Mouse (Mus musculus): ENCODE results near the gene Rtp3.
A peak's percentile ranks its signal among the peaks of the same experiment; 100 is the strongest.

Gene Rtp3

DNA sequence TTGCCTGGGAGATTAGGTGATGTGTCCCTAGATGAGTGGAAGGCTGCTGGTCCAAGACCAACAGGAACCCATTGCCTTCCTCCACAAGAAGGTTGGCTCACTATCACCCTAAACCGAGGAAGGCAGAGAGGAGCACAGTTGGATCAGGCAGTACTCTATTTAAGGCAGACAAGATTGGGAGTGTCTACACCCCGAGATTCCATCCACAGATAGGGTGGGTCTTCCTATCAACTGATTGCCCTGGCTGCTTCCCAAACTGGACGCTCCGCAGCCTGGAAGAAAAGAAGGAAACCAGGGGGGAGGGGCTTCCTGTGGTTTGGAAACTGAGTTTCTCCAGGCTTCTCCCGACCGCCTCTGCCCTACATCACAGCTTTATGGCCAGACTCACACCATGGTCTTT is at the start of gene Rtp3:
Rtp3 (minus strand) TSS at position 380 of the 400 bp plus-strand sequence.
- DNase-seq (ENCODE audit: extremely low read depth, low read depth) = no peak

DNA sequence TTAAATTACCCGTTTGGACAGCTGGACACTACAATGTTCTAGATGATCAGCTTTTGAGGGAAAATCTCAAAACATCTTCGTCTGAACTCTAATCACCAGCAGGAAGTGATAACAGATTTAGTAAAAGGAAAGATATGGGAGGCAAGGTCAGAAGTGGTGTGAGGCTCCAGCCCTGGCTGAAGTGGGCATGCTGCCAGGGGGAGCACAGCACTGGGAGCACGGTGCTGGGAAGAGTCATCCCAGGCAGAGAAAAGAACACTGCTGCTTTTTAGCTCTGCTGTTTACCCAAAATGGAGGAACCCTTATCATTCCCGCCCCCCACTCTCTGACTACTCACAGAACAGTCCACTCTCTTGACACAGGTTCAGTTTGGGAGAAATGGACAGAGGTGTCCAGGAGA is 49.6 kb upstream of the Rtp3 start:
- no peak for DNase-seq (ENCODE audit: extremely low read depth, low read depth)

DNA sequence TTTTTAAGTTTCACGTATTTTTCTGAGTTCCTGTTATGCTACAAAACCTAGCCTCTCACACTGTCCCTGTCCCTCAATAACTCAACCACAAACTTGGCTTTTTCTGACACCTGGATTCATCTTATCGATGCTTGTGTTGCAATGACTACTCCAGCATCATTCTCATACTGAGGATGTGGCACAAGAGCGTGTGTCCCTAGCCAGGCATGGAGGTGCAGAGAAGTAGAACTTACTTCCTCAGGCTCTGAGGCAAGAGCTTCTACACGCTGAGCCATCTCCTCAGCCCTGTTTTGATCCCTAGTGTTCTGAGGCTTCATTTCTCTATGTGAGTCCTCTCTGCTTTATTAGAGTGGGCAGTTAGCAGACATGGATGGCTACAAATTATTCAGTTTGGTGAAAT is 43.3 kb upstream of the Rtp3 start:
- no peak for DNase-seq (ENCODE audit: extremely low read depth, low read depth)

DNA sequence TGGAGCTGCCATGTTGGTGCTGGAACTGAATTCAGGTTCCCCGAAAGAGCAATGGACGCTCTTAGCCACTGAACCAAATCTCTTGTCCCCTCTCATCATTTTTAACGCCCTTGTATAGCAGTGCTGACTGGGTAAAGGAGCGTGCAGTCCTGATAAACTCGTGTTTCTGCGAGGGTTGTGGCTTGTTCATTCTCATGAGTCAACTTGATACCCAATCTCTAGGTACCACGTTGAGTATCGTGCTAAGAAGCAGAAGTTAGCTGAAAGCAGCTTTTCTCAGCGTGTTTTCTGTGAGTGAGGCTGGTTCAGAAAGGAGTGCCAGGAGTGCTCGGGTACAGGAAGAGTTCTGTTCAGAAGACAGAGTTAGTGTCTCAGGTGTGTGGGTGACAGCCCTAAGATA is 36.4 kb upstream of the Rtp3 start:
- DNase-seq (ENCODE audit: extremely low read depth, low read depth) = peak; percentile 85

DNA sequence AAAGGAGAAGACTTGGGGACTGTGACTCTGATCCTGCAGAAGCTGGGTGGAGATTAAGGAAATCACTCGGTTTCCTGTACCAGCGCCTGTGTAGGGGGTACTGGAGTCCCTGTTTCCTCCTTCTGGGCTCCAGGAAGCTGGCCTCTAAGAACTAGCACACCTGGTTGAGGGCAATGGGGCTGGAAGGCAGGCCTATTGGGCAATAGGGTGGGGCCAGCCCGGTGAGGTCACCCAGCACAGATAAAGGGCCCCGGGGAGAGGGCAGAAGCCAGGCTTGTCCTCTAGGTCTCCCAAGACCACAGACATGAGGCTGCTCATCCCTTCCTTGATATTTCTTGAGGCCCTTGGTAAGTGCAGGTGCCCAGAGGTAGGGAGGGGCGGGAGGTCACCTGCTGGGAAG is 28.6 kb upstream of the Rtp3 start, which contains the start of gene Ltf:
Ltf (plus strand) TSS at position 250 of the 400 bp plus-strand sequence.
- DNase-seq (ENCODE audit: extremely low read depth, low read depth) = no peak

DNA sequence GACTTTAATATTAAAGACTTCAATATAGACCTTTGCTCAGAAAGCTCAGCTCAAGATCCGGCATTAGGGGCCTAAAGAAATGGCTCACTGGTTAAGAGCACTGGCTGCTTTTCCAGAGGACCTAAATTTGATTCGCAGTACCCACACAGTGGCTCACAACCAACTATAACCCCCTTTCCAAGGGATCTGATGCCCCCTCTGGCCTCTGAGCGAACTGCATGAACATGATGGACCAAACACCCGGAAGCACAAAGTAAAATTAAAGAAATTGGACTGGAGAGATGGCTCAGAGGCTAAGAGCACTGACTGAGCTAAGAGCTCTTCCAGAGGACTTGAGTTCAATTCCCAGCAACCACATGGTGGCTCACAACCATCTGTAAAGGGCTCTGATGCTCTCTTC is 25.3 kb upstream of the Rtp3 start:
- no peak for DNase-seq (ENCODE audit: extremely low read depth, low read depth)

DNA sequence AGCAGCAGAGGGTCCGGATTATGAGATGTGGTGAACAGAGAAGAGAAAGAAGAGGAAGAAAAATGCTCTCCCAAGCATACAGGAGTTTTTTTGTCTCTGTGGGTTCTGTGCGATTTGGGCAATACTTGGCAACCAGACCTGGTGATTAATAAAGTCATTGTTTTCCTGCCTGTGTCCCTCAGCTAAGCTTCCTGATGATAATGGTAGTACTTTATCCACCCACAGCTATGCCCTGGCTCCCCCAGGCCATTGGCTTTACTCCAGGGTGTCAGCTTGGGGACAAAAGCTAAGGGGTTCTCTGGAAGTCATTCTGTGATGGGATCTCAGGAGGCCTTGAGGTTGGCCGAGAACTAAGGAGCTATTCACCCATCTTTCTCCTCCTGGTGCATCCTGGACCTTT is 21.7 kb upstream of the Rtp3 start:
- no peak for DNase-seq (ENCODE audit: extremely low read depth, low read depth)

DNA sequence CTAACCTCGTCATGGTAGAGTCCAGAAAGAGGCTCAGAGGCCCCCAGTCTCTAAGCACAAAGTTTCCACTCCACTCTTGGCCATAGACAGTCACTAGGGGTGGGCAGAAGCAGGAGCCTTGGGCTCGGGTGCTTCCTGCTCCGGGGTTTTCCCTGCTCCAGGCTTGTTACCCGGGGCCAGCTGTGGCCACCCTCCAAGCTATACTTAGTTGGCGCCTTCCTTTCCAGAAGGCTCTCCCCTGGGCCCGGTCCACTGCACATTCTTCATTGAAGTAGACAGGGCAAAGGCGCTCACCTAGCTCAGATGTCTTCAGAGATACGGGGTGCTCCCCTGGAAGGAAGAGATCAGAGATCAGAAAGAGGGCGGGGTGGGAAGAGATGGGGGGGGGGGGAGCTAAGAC is 21.2 kb upstream of the Rtp3 start:
- no peak for DNase-seq (ENCODE audit: extremely low read depth, low read depth)

DNA sequence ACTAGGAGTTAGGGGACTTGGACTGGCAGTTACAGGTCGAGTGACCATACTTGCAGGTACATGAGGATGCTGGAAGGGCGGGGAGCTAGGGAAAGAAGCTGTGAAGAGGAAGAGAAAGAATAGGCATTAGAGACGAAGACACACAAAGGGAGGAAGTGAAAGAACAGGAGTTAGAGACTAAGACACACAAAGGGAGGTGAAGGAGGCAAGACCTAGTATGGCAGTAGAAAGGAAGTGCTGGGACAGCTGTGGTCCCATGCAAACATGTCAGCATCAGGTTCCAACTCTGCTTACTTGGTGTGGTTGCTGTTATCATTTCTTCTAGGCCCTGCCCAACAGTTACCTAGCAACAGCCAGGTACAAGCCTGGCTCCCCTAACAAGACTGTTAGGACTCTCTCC is 19.4 kb upstream of the Rtp3 start:
- no peak for DNase-seq (ENCODE audit: extremely low read depth, low read depth)

DNA sequence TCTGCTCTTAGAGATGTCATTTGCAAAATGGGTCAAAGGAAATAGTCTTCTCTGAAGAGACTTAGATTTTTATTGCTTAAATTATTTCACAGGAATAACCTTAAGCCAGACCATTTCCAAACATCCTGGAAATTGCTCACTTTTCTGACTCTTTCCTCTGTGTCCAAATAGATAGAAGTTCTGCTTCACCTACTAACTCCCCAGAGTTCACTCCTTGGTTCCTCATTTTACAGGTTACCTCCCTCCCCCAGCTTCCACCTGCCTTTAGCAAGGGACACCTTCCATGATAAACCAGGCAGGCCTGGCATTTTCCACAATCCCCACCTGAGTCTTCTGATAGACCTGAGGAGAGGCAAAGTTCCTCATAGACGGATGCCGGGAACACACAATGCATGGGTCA is 16.2 kb upstream of the Rtp3 start:
- no peak for DNase-seq (ENCODE audit: extremely low read depth, low read depth)

DNA sequence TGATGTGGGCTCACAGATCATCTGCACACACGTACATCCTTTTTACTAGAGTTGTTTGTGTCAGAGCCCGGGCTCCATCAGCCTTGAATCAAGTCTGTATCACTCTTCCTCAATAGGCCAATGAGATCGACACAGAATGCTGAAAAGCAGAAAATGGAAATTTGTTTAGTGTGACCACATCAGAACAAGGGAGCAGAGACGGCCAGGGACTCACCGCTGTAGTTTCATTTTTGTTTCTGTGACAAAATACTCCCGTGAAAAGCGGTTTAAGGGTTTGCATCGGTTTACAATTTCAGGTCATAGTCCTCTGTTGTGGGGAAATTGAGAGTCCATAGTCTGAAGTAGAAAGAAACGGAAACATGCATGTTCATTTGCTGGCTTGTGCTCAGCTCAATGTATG is 12.9 kb upstream of the Rtp3 start:
- DNase-seq (ENCODE audit: extremely low read depth, low read depth) = no peak

DNA sequence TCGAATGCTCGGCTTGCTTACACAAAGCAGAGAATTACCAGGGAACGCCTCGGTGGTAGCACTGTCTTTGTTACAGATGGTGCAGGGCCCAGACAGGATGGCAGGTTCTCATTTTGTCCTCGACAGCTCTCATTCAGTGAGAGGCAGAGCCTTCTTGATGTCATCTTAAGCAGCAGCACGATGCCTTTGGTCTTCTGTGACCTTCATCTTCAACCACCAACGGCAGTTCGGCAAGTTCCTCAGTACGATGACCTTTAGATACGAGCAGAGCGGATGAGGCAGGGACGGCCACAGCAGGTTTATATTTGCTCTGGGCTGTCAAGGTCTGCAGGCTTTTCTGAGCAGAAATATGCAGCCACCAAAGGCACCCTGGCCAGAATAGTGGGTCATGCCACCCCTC is 11.2 kb upstream of the Rtp3 start:
- no peak for DNase-seq (ENCODE audit: extremely low read depth, low read depth)

DNA sequence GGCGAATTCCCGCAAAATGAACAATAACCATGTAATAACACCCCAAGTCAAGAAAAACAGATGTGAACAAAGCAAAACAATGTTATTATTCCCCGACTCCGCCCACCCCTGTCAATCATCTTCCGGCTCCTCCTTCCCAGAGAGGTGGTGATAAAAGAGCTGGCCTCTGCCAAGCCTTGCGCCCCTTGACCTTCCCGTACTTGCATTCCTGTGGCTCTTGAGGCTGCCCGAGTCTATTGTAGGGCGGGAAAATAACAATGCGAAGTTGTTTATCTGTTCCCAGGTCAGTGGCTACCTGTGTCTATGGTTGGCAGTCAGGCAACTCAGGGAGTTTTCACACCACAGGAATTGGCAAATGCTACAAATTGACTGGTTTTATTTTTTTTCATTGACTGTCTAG is 9.5 kb upstream of the Rtp3 start:
- DNase-seq (ENCODE audit: extremely low read depth, low read depth) = no peak

DNA sequence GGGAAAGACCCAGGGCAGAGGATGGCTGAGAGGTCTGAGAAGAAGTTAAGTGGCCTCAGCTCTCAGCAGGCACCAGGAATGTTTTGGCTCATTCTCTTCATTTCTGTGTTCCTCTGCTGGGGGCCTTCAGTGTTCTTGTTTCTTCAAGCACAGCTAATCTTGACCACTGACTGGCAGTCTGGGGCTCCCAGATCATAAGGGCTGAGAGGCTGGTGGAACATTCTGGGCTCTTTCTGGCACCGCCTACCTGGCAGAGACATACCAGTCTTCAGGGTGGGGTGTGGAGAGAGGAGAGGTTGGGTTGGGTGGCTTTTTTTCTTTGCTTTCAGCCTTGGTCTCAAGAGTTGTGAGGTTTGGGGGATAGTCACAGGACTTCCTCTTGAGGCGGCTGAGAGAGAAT is 8.7 kb upstream of the Rtp3 start:
- DNase-seq (ENCODE audit: extremely low read depth, low read depth) = no peak

DNA sequence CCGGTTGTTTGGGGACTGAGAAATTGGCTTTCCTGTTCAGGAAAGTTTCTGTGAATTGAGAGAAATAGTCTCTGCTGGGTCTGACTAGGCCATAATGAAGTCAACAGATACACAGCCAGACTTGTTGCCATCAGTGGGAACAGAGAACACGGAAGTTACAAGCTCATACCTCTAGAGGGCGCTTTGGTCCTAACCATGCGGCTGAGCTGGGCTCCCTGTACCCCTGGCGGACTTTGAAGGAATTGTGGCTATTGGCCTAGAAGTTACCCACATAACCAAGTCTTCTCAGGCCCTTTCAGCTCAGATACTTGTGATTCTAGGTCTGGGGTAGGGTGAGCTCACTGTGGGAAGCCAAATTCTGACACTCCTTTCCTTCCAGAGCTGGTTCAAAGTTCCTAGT is 6.9 kb upstream of the Rtp3 start:
- DNase-seq (ENCODE audit: extremely low read depth, low read depth) = peak; percentile 82

DNA sequence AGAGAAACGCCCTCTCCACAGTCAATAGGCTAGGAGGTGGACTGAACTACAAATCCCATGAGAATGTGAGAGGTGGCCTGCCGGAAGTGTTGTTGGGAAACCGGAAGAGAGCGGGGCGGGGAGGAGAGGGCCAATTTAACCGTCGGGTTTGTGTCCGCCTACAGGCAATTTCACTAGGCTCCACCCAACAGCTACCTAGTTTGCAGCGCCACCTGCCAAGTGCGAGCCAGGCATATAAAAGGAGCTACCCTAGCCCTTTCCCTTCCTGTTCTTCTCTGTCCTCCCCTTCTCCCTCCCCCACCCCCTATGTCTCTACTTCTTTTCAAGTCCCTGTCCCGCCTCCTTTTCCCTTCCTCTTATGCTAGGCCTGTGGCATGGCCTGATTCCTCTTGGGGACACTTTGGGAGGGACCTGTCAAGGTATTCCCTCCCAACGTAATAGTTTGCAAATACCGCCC is 4.4 kb upstream of the Rtp3 start:
- DNase-seq (ENCODE audit: extremely low read depth, low read depth) = peak; percentile 77

DNA sequence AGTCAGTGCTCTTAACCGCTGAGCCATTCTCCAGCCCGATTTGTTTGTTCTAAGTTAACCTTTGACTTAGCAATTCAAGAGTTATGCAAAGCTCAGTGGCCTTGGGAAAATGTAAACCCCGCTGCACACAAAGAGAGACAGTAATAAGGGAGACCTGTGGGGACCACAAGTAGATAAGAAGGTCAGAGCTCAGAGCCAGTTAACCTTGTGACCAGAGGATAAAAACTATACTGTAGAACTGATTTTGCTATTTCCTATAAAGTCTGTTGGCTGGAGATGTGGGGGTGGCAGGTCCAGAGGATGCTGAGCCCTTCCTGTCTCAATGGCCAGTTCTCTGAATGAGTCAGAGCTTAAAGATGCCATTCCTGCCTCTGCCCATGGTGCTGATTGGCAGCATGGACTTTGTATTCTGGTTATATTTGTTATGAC is 2.9 kb upstream of the Rtp3 start:
- no peak for DNase-seq (ENCODE audit: extremely low read depth, low read depth)

DNA sequence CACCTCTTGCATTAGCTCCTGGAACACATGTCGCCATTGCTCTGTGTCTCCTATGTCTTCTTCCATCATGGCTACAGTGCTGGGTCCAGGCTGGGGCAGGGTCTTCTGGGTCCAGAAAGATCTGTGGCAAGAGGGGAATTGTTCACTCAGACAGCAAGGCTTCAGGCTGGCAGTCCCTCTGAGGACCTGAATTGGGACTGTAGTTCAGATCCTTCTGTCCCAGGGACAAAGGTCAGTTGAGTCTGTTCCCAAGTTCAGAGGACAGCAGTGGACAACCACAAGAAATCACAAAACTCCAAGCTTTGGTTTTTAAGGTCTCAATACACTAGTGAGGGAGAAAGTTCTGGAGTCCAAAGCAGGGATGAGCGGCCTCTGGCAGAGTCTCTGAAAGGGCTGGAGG is 840 bp downstream of the Rtp3 start:
- no peak for DNase-seq (ENCODE audit: extremely low read depth, low read depth)

DNA sequence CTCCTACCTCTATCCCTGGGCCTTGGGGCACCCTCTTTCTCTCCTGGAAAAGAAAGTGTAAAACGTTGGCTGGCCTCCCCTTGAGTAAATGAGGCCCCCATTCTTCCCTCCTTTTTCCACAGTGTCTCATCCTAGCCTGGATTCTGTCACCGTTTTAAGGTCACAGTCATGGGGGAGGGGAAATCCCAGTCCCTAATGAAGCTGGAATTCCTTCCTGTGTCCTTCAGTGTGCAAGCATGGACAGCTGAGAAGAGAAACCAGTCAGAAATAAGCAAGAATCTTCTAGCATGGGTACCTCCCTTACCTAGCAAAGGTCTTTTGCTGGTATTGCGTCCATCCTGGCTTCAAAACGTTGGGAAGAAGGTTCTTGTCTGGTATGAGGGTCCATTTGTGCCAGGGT is 1.2 kb downstream of the Rtp3 start:
- no peak for DNase-seq (ENCODE audit: extremely low read depth, low read depth)

DNA sequence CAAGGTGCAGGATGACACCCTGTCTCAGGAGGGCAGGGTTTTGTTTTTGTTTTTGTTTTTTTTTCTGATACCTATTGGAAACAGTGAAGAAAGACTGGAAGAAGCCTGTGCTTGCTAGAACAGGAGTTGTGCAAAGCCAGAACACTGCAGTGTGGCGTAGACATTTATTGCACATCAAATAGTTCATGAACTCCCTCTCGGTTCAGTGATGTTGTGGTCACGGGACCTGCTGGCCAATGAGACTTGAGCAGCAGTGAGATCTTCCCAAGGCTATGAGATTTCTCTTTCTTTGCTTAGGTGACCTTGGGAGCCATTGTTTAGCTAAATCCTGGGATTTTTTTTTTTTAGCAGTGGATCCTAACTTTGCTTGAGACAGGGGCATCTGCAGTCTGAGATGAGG is 2.3 kb downstream of the Rtp3 start:
- DNase-seq (ENCODE audit: extremely low read depth, low read depth) = no peak

DNA sequence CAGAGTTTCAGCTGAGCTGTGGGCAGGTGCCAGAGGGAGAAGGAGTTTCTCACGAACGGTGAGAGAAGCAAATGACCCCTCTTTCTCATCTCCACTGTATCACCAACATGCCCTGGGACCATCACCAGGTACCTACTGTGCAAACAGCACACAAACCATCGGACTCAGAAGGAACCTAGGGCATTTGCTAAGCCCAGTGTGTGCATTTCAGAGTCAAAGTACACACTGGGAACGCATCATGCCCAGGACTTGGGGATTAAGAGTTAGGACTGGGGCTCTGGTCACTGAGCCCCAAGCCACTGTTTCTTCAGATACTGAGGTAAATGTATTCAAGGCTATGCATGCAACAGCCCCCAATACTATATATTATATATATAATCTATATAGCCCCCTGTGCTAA is 3.1 kb downstream of the Rtp3 start:
- no peak for DNase-seq (ENCODE audit: extremely low read depth, low read depth)

DNA sequence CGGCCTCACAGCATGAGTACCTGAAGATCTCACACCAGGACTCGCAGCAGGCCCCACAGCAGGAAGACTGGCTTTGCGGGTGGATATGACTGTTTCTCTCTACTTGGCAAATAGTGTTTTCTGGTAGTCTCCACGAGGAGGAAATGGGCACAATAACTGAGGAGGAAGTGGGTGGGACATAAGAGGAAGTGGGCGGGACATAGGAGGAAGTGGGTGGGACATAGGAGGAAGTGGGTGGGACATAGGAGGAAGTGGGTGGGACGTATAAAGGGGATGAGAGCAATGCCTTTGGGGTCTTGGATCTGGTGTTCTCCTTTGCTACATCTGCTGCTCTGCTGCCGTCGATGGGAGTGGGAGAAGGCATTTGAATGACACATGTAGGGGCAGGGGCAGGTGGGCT is 4.4 kb downstream of the Rtp3 start:
- DNase-seq (ENCODE audit: extremely low read depth, low read depth) = no peak

DNA sequence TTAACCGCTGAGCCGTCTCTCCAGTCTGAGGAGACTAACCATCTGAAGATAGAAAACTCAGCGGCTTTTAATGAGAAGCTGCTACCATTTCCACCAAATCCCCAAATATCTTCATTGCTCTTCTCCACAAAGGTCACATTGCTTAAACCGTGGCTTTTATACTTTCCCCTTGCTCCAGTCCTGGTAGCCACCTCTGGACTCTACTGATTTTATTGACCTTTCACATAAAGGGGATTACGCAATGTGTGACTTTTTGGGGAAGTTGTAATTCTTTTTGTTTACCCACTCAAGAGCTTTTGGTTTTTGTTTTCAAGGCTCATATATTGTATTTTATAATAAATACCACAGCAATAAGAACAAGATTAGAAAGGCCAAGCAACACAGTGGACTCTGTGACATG is 4.8 kb downstream of the Rtp3 start:
- no peak for DNase-seq (ENCODE audit: extremely low read depth, low read depth)

DNA sequence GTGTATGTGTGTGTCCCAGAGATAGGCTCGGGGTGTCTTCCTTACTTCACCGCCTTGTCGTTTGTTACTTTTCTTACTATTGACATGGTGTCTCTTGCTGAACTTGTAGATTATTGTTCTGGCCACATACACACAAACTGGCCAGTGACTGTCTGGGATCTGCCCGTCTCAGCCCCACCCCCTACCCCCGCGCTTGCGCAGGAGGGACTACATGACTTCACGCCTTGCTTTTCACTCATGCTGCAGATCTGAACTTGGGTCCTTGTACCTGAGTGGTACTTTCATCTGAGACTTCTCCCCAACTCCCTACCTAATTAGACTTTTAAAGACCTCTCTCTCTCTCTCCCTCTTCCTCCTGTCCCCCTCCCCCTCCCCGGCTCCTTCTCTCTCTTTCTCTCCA is 6.3 kb downstream of the Rtp3 start:
- no peak for DNase-seq (ENCODE audit: extremely low read depth, low read depth)
